8 mouse cellular contexts compared by ENCODE assay signal in genomic region chr2:156990727-156991431, GRCm38 (mm10). TPM values are rescaled to one million over a fixed set of nuclear protein-coding genes. Genes with fewer than 3 reads are reported as not detected.
A peak's percentile ranks its signal among the peaks of the same experiment; 100 is the strongest.
DNase-seq lines count a peak whose midpoint lies in the region; ATAC-seq and TF ChIP-seq lines count a peak whose summit lies in the region.

No protein-coding gene starts in this region.

- peak overlapping the region; percentile 93 for H3K4me3 ChIP-seq in hindbrain, embryonic 10.5 days
- H3K4me3 ChIP-seq in limb, embryonic 12.5 days (replicated peaks), result peak overlapping the region; percentile 84
- peak overlapping the region; percentile 85 for H3K4me3 ChIP-seq in olfactory bulb, adult 2 months (ENCODE audit: insufficient read depth, low read depth, low read length)

- peak overlapping the region; percentile 88; the same call in 1 of the 2 replicates for H3K27ac ChIP-seq in hindbrain, embryonic 10.5 days
- H3K27ac ChIP-seq in limb, embryonic 12.5 days, result no peak overlapping the region
- H3K27ac ChIP-seq in olfactory bulb, adult 2 months (ENCODE audit: insufficient read depth, low read depth, low read length), result no peak overlapping the region

- H3K9ac ChIP-seq in limb, embryonic 12.5 days (replicated peaks), result peak overlapping the region; percentile 86

- H3K4me1 ChIP-seq in hindbrain, embryonic 10.5 days (replicated peaks), result peaks cover 21% of the 10 kb centered on the region
- H3K4me1 ChIP-seq in limb, embryonic 12.5 days (replicated peaks), result peaks cover 14% of the 10 kb centered on the region
- no peaks in the 10 kb centered on the region for H3K4me1 ChIP-seq in olfactory bulb, adult 2 months (ENCODE audit: control insufficient read depth, insufficient read depth, low read length)

- H3K36me3 ChIP-seq in hindbrain, embryonic 10.5 days, result peaks cover 25% of the 10 kb centered on the region
- peaks cover 20% of the 10 kb centered on the region for H3K36me3 ChIP-seq in limb, embryonic 12.5 days

- H3K9me3 ChIP-seq in hindbrain, embryonic 10.5 days, result no peaks in the 10 kb centered on the region
- no peaks in the 10 kb centered on the region for H3K9me3 ChIP-seq in limb, embryonic 12.5 days

- peak overlapping the region; percentile 75 for H3K4me2 ChIP-seq in limb, embryonic 12.5 days

- 4% methylated on average over 16 of the region's 16 CpGs for WGBS in hindbrain, embryonic 10.5 days
- 3% methylated on average over 16 of the region's 16 CpGs for WGBS in limb, embryonic 12.5 days
- WGBS in olfactory bulb, adult 2 months, result 5% methylated on average over 16 of the region's 16 CpGs

- no peak for TF ChIP-seq POLR2A in olfactory bulb, adult 2 months (IDR thresholded peaks at IDR 0.05; ENCODE audit: insufficient read depth, low read depth, low read length)

- DNase-seq in adrenal gland, postnatal 10 days, result peak; percentile 41
- no peak for DNase-seq in adrenal gland, postnatal 36 days
- peak; percentile 20 for DNase-seq in urinary bladder, postnatal 14 days (ENCODE audit: low spot score)
- no peak for DNase-seq in urinary bladder, postnatal 25 days (ENCODE audit: low spot score)
- peak; percentile 11 for DNase-seq in hindbrain, embryonic 10.5 days (ENCODE audit: low spot score)

- no peak for ATAC-seq in limb, embryonic 12.5 days (ENCODE audit: insufficient number of reproducible peaks, insufficient read depth, low FRiP score, low TSS enrichment, low read depth)
- no peak for ATAC-seq in granulocyte monocyte progenitor cell, adult 5-6 weeks (replicated peaks; ENCODE audit: poor library complexity, severe bottlenecking)

- TF ChIP-seq CTCF in olfactory bulb, adult 2 months (IDR thresholded peaks at IDR 0.05; ENCODE audit: insufficient read depth, low read depth, low read length), result no peak

- H3K27me3 ChIP-seq in hindbrain, embryonic 10.5 days (ENCODE audit: insufficient read depth, poor library complexity, severe bottlenecking), result no peaks in the 10 kb centered on the region
- H3K27me3 ChIP-seq in limb, embryonic 12.5 days, result no peaks in the 10 kb centered on the region

RNA-seq across cellular contexts. Expression of gene Ndrg3, which starts 1.0 kb away (rescaled TPM):
- 10 to 100 TPM; 51.3 to 59.2 TPM for total RNA-seq in adrenal gland, postnatal 10 days (2021)
- total RNA-seq in adrenal gland, postnatal 36 days (2021), result 10 to 100 TPM; 59.8 to 64.1 TPM
- polyA plus RNA-seq in hindbrain, embryonic 10.5 days (2016; fragmentation: Nextera tagmentation; extraction: Ambion mirVana), result 44.8 and 49.3 TPM in 2 replicates
- 42.0 TPM in 2 replicates for polyA plus RNA-seq in limb, embryonic 12.5 days (2016; fragmentation: Nextera tagmentation; extraction: Ambion mirVana)
- polyA plus RNA-seq in olfactory bulb, adult 2 months (2012; ENCODE audit: insufficient read depth, insufficient read length, low replicate concordance, missing spikeins), result 187 and 436 TPM in 2 replicates
- 25.7 and 28.1 TPM in 2 replicates for total RNA-seq in granulocyte monocyte progenitor cell, adult 5-6 weeks (2014; fragmentation: Nextera tagmentation)
- total RNA-seq in granulocyte monocyte progenitor cell, adult 5-6 weeks (2017), result 22.5 and 25.1 TPM in 2 replicates

RNA-seq across cellular contexts. Expression of gene Dsn1, which starts 16.1 kb away (rescaled TPM):
- total RNA-seq in adrenal gland, postnatal 10 days (2021), result 10 to 100 TPM in 1 of 2 experiments, 1 to 10 TPM in 1; 9.2 to 12.8 TPM
- 1 to 10 TPM; 4.4 to 7.2 TPM for total RNA-seq in adrenal gland, postnatal 36 days (2021)
- polyA plus RNA-seq in hindbrain, embryonic 10.5 days (2016; fragmentation: Nextera tagmentation; extraction: Ambion mirVana), result 44.1 and 51.2 TPM in 2 replicates
- 54.1 and 58.8 TPM in 2 replicates for polyA plus RNA-seq in limb, embryonic 12.5 days (2016; fragmentation: Nextera tagmentation; extraction: Ambion mirVana)
- not detected in 2 replicates for polyA plus RNA-seq in olfactory bulb, adult 2 months (2012; ENCODE audit: insufficient read depth, insufficient read length, low replicate concordance, missing spikeins)
- total RNA-seq in granulocyte monocyte progenitor cell, adult 5-6 weeks (2014; fragmentation: Nextera tagmentation), result 17.8 and 23.9 TPM in 2 replicates
- total RNA-seq in granulocyte monocyte progenitor cell, adult 5-6 weeks (2017), result 36.9 and 50.6 TPM in 2 replicates

Comparison
In these comparisons a context has a peak if more than half of its experiments do, and no peak if none do; other contexts are left out.
1. DNase-seq: peak in adrenal gland, postnatal 10 days (single experiment), urinary bladder, postnatal 14 days (single experiment) and hindbrain, embryonic 10.5 days (single experiment); none in adrenal gland, postnatal 36 days (0 of 2) and urinary bladder, postnatal 25 days (single experiment).
2. Peak in every context shown above with its lines, with median percentiles within 50 percentile points of each other: H3K4me3 ChIP-seq.